Mouse (Mus musculus) liver, embryonic 14.5 days (tissue): Measurements from ENCODE around the gene Prnp. TPM values are rescaled to one million over a fixed set of nuclear protein-coding genes. Genes with fewer than 3 reads are reported as not detected.
A peak's percentile ranks its signal among the peaks of the same experiment; 100 is the strongest.

ENCODE experiments used
- ATAC-seq: fragments of 200-750 bp; cut with Nextera tagmentation; 2 replicates; pipeline ENCODE4 v1.8.0; 2017; ENCODE audit warnings: moderate number of reproducible peaks, mild to moderate bottlenecking, moderate library complexity; ENCODE audit not compliant: insufficient read depth
- DNase-seq, 3 experiments: peaks; one replicate each; pipeline ENCODE4 v3.0.0-alpha.2; 2012 to 2013; ENCODE audit warnings: low read depth in 3 of 3, low spot score in 3 of 3
- H3K27ac ChIP-seq: fragments of 300-500 bp; sonication (generic); 2 replicates; pipeline ENCODE4 v1.5.1; 2014; ENCODE audit warnings: moderate library complexity, mild to moderate bottlenecking, control low read depth, inconsistent platforms
- H3K27me3 ChIP-seq: fragments of 300-500 bp; sonication (generic); 2 replicates; pipeline ENCODE4 v1.6.1; 2014; ENCODE audit warnings: mild to moderate bottlenecking, low read length, moderate library complexity; ENCODE audit not compliant: control insufficient read depth, insufficient read depth
- H3K36me3 ChIP-seq: fragments of 300-500 bp; sonication (generic); replicated peaks from 2 replicates; pipeline ENCODE4 v1.6.1; 2014; ENCODE audit warnings: low read depth; ENCODE audit not compliant: control insufficient read depth, insufficient read depth
- H3K4me1 ChIP-seq, 2 experiments: fragments of 200-500 bp in 1 of 2; fragments of 300-500 bp in 1 of 2; sonication (generic) in 1 of 2; replicated peaks; 2 replicates each; pipeline ENCODE4 v1.6.1; 2012 to 2014; ENCODE audit warnings: antibody characterized with exemption in 1 of 2, inconsistent platforms in 1 of 2, low read length in 1 of 2; ENCODE audit not compliant: control insufficient read depth in 2 of 2, insufficient read depth in 2 of 2
- H3K4me2 ChIP-seq: fragments of 300-500 bp; sonication (generic); 2 replicates; pipeline ENCODE4 v1.6.1; 2014; ENCODE audit warnings: low read depth, mild to moderate bottlenecking, control low read depth, moderate library complexity
- H3K4me3 ChIP-seq, 2 experiments: fragments of 200-500 bp in 1 of 2; fragments of 300-500 bp in 1 of 2; sonication (generic) in 1 of 2; 2 replicates each; pipeline ENCODE4 v1.5.1; 2012 to 2014; ENCODE audit warnings: low read depth in 2 of 2, low read length in 2 of 2, mild to moderate bottlenecking in 2 of 2, control low read depth in 1 of 2, inconsistent platforms in 1 of 2, moderate library complexity in 1 of 2; ENCODE audit not compliant: insufficient read depth in 1 of 2
- H3K9ac ChIP-seq: fragments of 300-500 bp; sonication (generic); replicated peaks from 2 replicates; pipeline ENCODE4 v1.6.1; 2014; ENCODE audit warnings: mild to moderate bottlenecking, control low read depth, moderate library complexity
- H3K9me3 ChIP-seq: fragments of 300-500 bp; sonication (generic); 2 replicates; pipeline ENCODE4 v1.6.1; 2016; ENCODE audit warnings: low read length, mixed read lengths; ENCODE audit not compliant: control insufficient read depth
- CTCF ChIP-seq: IDR thresholded peaks from 2 replicates; pipeline ENCODE4 v1.5.1; 2016; ENCODE audit warnings: antibody characterized with exemption, low read depth, control low read depth
- EP300 ChIP-seq: IDR thresholded peaks from 2 replicates; pipeline ENCODE4 v1.6.1; 2016; ENCODE audit warnings: antibody characterized with exemption, low read depth
- WGBS: fragments of 180-500 bp; shearing (Covaris S2); extraction: QIAGEN DNeasy Blood & Tissue Kit; methylation state at CpG from one replicate; pipeline ENCODE4 v1.1.7; 2014; ENCODE audit not compliant: insufficient replicate concordance; 5-methylcytosine and 5-hydroxymethylcytosine counted together
- polyA plus RNA-seq, 2 experiments: library from polyadenylated mRNA; depleted of rRNA in 1 of 2; stranded (reverse) in 1 of 2; unstranded in 1 of 2; fragments of >200 nt; fragmentation: Nextera tagmentation in 1 of 2; extraction: Ambion mirVana in 1 of 2; gene quantifications; 2 replicates each; pipeline versions ENCODE4 v1.2.1 to v1.2.3; 2012 to 2014

Gene Prnp
- polyA plus RNA-seq, 2 experiments, result 15.6 to 20.3 TPM

GRCm38 (mm10) chr2:131955264-131955663, 45.5 kb downstream of the Prnp start:
- Histone ChIP-seq H3K4me1 (peaks cover 0 to 6% of the 10 kb centered on the region in 2 experiments; a peak in 2 of 4 replicates), H3K27me3 (peaks cover 20% of the 10 kb centered on the region), H3K36me3 (no peaks in the 10 kb centered on the region), H3K4me2 (peak overlapping the region; percentile 62), H3K9ac (0 out of 2 replicates have a peak overlapping the region, but pooled peaks have one; percentile 5), H3K9me3 (no peaks in the 10 kb centered on the region), H3K27ac (no peak overlapping the region), H3K4me3 (peak overlapping the region; percentile 16 to 20; a peak in 3 of 4 replicates)
- ATAC-seq, result no peak; the same call in 1 of the 2 replicates
- no peak for DNase-seq
- no peak for TF ChIP-seq CTCF
- no peak for TF ChIP-seq EP300
- WGBS, result 2% methylated on average over 17 of the region's 17 CpGs

DNA sequence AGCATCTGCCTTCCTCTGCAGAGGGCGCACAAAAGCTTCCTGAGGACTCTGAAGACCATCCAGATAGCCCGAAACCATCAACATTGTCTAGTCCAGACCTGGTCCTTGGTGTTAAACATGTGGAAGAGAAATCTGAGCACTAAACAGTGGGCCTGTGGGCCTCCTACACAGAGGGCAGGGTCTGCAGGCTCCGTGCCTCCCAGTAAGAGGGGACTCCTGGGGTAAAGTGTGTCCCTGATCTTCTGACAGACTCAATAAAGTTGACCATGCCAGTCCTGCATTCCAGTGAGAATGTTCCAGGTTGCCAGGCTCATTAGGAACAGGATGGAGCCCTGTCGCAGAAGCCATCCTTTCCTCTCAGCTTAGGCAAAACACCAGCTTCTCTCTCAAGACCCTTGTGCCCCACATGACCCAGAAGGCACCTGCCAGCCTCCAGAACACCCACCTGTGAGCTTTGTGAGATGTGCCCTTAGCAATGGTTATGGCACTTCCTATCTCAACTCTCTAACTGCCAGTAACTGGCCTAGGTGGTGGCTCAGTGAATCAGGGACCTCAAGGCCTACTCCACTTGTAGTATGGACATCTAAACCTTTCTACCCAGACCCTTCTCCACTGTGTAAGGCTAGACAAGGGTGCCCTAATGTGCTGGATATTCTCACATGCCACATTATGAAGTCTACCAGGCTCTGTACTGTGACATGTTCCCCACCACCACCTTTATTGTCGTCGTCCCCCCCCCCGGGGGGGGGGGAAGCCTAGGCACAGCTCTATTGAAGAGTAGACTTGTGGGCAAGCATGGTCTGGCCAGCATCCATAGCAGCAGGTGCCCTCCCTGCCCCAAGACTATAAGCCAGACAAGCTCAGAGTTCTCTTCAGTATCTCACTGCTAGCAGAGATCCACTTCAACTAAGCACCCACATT, 46.9 kb downstream of the Prnp start:
- no peaks in the 10 kb centered on the region for H3K36me3 ChIP-seq
- H3K9ac ChIP-seq, result no peak overlapping the region
- H3K4me1 ChIP-seq, result peaks cover 0 to 6% of the 10 kb centered on the region in 2 experiments; a peak in 2 of 4 replicates
- H3K4me2 ChIP-seq, result no peak overlapping the region
- no peak for DNase-seq
- no peaks in the 10 kb centered on the region for H3K9me3 ChIP-seq
- H3K27me3 ChIP-seq, result peaks cover 20% of the 10 kb centered on the region
- H3K27ac ChIP-seq, result no peak overlapping the region
- no peak for ATAC-seq
- WGBS, result 64% methylated on average over 7 of the region's 7 CpGs
- H3K4me3 ChIP-seq, result no peak overlapping the region
- TF ChIP-seq CTCF, result no peak
- no peak for TF ChIP-seq EP300

DNA sequence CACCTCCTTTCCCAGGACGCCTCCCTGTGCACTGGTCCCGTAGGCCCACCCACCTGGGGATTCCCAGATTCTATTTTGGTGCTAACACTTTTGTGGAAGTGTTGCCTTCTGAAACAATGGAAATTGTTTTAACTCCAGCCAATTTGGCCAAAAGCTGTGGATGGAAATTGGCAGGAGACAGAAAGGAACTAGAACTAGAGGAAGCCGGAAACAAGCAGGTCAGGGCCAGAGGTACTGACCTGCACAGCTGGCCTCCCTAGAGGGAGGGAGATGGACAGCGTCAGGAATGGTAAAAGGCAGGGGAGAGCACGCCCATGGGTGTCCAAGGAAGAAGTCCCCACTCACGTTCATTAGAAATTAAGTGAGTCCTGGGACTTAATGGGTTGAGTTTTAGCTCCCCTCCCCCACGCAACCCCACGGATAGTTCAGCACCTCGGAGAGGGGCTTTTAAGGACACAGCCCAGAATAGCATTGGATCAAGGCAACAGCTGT, 48.0 kb downstream of the Prnp start:
- WGBS, result 49% methylated on average over 9 of the region's 9 CpGs
- no peak for ATAC-seq
- H3K27ac ChIP-seq, result no peak overlapping the region

DNA sequence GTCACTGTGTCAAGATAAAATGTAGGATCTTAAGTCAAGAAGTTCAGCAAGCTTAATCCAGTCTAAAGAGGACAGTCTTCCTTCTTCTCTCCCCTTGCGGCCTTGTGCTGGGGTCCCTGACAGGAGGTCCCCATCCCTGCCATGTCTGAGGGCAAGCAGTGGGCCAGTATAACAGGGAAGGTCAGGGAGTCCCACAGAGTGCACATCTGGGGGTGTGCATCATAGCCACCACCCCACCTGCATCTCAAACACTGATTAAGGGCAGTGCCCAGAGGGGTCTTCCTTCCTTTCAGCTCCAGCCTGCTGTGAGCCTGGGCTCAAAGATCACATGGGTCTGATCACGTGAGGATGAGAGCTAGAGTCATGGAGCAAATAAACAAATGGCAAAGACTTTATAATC, 51.9 kb downstream of the Prnp start:
- Histone ChIP-seq H3K27ac (no peak overlapping the region), H3K4me1 (no peaks in the 10 kb centered on the region), H3K9ac (no peak overlapping the region), H3K27me3 (no peaks in the 10 kb centered on the region), H3K4me3 (no peak overlapping the region), H3K9me3 (no peaks in the 10 kb centered on the region), H3K36me3 (no peaks in the 10 kb centered on the region), H3K4me2 (no peak overlapping the region)
- DNase-seq (no peak), ATAC-seq (no peak)
- no peak for TF ChIP-seq CTCF
- no peak for TF ChIP-seq EP300
- WGBS, result 38% methylated on average over 2 of the region's 2 CpGs

More for the DNA sequence above, 48.0 kb downstream of the Prnp start:
- no peak for TF ChIP-seq EP300
- no peak for TF ChIP-seq CTCF
- no peaks in the 10 kb centered on the region for H3K36me3 ChIP-seq
- H3K4me2 ChIP-seq, result no peak overlapping the region
- no peak overlapping the region for H3K4me3 ChIP-seq
- no peak overlapping the region for H3K9ac ChIP-seq
- no peaks in the 10 kb centered on the region for H3K9me3 ChIP-seq
- H3K4me1 ChIP-seq, result peaks cover 0 to 6% of the 10 kb centered on the region in 2 experiments; a peak in 2 of 4 replicates
- H3K27me3 ChIP-seq, result peaks cover 16% of the 10 kb centered on the region
- no peak for DNase-seq

DNA sequence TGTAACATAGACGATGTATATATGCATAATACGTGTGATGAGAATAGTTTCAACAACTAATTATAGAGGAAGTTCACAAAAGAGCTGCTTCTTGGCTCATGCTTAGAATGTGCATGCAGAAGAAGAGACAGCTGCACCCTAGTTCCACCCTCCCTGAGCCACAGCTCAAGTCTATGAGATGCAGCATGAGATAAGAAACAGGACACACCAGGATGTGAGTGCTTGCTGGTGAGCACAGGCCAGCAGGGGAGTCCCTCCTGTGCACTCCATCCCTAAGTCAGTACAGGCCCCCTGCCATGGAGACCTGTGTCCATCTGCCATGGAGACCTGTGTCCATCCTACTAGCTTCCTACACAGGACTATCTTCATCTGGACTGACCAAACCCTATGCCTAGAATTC, 60.9 kb downstream of the Prnp start:
- Histone ChIP-seq H3K9me3 (no peaks in the 10 kb centered on the region), H3K27me3 (no peaks in the 10 kb centered on the region), H3K4me3 (no peak overlapping the region), H3K4me2 (no peak overlapping the region), H3K36me3 (no peaks in the 10 kb centered on the region), H3K27ac (no peak overlapping the region), H3K4me1 (no peaks in the 10 kb centered on the region), H3K9ac (no peak overlapping the region)
- no peak for TF ChIP-seq EP300
- TF ChIP-seq CTCF, result no peak
- DNase-seq (no peak), ATAC-seq (no peak)
- 72% methylated on average over 2 of the region's 2 CpGs for WGBS
